Mouse (Mus musculus) limb, embryonic 11.5 days (tissue): ENCODE data around the gene Ptprn2. TPM values are rescaled to one million over a fixed set of nuclear protein-coding genes. Genes with fewer than 3 reads are reported as not detected.

ENCODE experiments used
- ATAC-seq: fragments of 200-750 bp; cut with Nextera tagmentation; 2 replicates; pipeline ENCODE4 v1.8.0; 2017; ENCODE audit warnings: low read depth; ENCODE audit not compliant: insufficient number of reproducible peaks, low FRiP score, low TSS enrichment
- DNase-seq: peaks from one replicate; pipeline ENCODE4 v3.0.0-alpha.2; 2015; ENCODE audit warnings: low spot score
- H3K27ac ChIP-seq: fragments of 300-500 bp; sonication (generic); replicated peaks from 2 replicates; pipeline ENCODE4 v1.5.1; 2014; ENCODE audit warnings: low read depth, mild to moderate bottlenecking, low read length
- H3K27me3 ChIP-seq: fragments of 300-500 bp; sonication (generic); 2 replicates; pipeline ENCODE4 v1.6.1; 2014; ENCODE audit warnings: mild to moderate bottlenecking, low read length, mixed read lengths; ENCODE audit not compliant: control insufficient read depth, insufficient read depth
- H3K36me3 ChIP-seq: fragments of 300-500 bp; sonication (generic); 2 replicates; pipeline ENCODE4 v1.6.1; 2014; ENCODE audit warnings: mild to moderate bottlenecking, low read length, moderate library complexity, mixed read lengths; ENCODE audit not compliant: control insufficient read depth, insufficient read depth
- H3K4me1 ChIP-seq: fragments of 300-500 bp; sonication (generic); 2 replicates; pipeline ENCODE4 v1.6.1; 2014; ENCODE audit warnings: low read length, mixed read lengths; ENCODE audit not compliant: control insufficient read depth, insufficient read depth
- H3K4me2 ChIP-seq: fragments of 300-500 bp; sonication (generic); 2 replicates; pipeline ENCODE4 v1.6.1; 2014; ENCODE audit warnings: low read depth, mild to moderate bottlenecking, moderate library complexity; ENCODE audit not compliant: severe bottlenecking
- H3K4me3 ChIP-seq: fragments of 300-500 bp; sonication (generic); 2 replicates; pipeline ENCODE4 v1.5.1; 2014; ENCODE audit warnings: low read depth, low read length
- H3K9ac ChIP-seq: fragments of 300-500 bp; sonication (generic); 2 replicates; pipeline ENCODE4 v1.6.1; 2014; ENCODE audit warnings: mild to moderate bottlenecking, low read length
- H3K9me3 ChIP-seq: fragments of 300-500 bp; sonication (generic); 2 replicates; pipeline ENCODE4 v1.6.1; 2016; ENCODE audit warnings: low read length; ENCODE audit not compliant: control insufficient read depth
- WGBS: fragments of 180-500 bp; shearing (Covaris S2); extraction: QIAGEN DNeasy Blood & Tissue Kit; methylation state at CpG from one replicate; pipeline ENCODE4 v1.1.7; 2014; 5-methylcytosine and 5-hydroxymethylcytosine counted together
- polyA plus RNA-seq: library from polyadenylated mRNA; unstranded; fragments of >200 nt; fragmentation: Nextera tagmentation; extraction: Ambion mirVana; gene quantifications from 2 replicates; pipeline ENCODE4 v1.2.1, GENCODE M21; 2014

Ptprn2 gene
- polyA plus RNA-seq, 1 experiment from 2014 or later: not detected

DNA sequence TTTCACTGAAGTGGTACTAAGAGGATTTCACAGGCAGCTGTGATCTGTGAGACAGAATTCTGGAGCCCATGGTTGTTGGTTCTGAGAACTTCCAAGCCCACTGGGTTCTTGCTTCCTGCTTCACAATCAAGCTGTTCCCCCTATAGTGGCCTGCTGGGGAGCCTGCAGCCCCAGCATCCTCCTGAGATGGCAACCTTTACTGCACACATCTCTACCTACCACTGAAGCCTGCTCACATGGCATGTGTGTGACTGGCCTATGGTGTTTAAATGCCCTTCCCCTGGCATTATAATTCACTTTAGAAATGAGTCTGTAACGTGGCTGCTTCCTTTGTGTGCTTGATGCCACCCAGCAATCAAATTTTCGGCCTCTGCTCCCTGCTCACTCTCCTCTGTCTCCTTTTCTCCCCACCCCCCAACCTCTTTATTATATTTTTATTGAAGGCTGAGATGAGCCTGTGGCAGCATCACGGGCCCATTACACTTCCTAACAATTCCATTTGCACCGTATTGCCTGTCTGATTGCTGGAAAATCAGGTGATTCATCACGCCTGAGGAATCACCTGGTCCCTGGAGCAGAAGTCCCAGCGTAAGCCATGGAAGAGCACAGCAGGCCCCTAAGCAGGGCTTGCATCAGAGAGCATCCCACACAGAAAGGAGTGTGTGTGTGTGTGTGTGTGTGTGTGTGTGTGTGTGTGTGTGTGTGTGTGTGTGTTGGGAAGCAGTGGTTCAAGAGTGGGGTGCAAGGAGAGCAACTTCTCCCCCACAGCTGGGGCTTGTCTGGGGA is 402.2 kb downstream of the Ptprn2 start:
- ATAC-seq: no peak

DNA sequence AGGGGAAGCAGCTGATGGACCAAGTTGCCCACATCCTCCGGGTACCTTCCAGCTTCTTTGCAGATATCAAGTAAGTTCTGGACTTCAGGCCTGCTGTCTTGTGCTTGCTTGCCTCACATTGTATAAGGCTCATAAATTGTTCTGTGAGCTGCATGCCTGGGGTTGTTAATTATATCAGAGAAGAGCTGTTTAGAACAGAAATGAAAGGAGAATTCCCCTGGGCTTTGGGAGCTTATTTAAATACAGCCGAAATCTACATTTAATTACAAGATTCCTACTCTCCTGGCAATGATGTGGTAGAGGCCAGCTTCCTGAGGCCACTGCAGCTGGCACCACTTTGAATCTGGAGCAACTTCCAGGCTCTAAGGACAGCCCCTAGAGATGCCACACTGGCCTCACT is 403.3 kb downstream of the Ptprn2 start:
- Histone ChIP-seq H3K9me3 (no peaks in the 10 kb centered on the region), H3K4me2 (no peak overlapping the region), H3K4me1 (no peaks in the 10 kb centered on the region), H3K9ac (no peak overlapping the region), H3K4me3 (no peak overlapping the region), H3K27ac (no peak overlapping the region), H3K36me3 (no peaks in the 10 kb centered on the region), H3K27me3 (no peaks in the 10 kb centered on the region)
- DNase-seq: no peak
- 86% methylated on average over 2 of the region's 2 CpGs for WGBS
- no peak for ATAC-seq

More for the DNA sequence above, 402.2 kb downstream of the Ptprn2 start:
- Histone ChIP-seq H3K4me3 (no peak overlapping the region), H3K4me1 (no peaks in the 10 kb centered on the region), H3K36me3 (no peaks in the 10 kb centered on the region), H3K27me3 (no peaks in the 10 kb centered on the region), H3K9me3 (no peaks in the 10 kb centered on the region), H3K27ac (no peak overlapping the region), H3K4me2 (no peak overlapping the region), H3K9ac (no peak overlapping the region)
- DNase-seq: no peak
- 74% methylated on average over 6 of the region's 6 CpGs for WGBS

DNA sequence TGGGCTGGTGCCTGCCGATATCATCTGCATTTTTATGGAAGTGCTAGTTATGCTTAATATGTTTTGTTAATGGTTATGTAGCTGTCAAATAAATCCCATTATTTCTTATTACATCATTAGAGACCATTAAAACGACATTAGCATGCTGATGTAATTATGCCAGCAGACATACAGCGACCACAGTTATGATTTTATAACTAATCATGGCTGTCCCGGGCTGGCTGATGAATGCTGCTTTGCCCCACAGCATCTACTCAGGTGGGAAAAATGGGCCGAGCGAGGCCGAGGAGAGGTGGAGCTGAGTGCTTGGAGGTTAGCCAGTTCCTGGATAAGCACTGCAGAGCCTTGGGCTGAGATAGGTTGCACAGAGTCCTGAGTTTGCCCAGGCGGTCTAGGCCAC is 407.1 kb downstream of the Ptprn2 start:
- no peaks in the 10 kb centered on the region for H3K36me3 ChIP-seq
- no peak overlapping the region for H3K4me2 ChIP-seq
- no peak overlapping the region for H3K4me3 ChIP-seq
- WGBS: 88% methylated on average over 8 of the region's 8 CpGs
- no peak overlapping the region for H3K9ac ChIP-seq
- ATAC-seq (no peak), DNase-seq (no peak)
- no peaks in the 10 kb centered on the region for H3K27me3 ChIP-seq
- no peaks in the 10 kb centered on the region for H3K4me1 ChIP-seq
- no peaks in the 10 kb centered on the region for H3K9me3 ChIP-seq
- no peak overlapping the region for H3K27ac ChIP-seq

DNA sequence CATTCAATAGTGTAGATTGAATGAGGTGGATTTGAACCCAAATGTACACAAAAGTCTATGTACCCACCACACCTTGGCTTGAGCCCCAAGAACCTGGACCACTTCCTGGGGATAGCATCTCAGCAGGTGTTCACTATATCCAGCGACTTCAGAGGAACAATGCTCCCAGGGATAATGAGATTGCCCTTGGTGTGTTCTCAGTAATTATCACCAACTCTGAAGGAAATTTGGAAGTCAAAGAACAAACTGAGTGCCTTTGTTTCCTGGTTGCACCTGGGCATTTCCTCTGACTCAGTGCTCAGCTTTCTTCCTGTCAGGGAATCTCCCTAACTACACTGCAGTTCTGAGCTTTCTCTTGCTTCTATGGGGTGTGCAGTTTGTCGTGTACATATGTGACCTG is 411.1 kb downstream of the Ptprn2 start:
- H3K4me3 ChIP-seq: no peak overlapping the region
- 52% methylated on average over 2 of the region's 2 CpGs for WGBS
- no peak for DNase-seq
- no peaks in the 10 kb centered on the region for H3K27me3 ChIP-seq
- H3K9me3 ChIP-seq: no peaks in the 10 kb centered on the region
- no peaks in the 10 kb centered on the region for H3K36me3 ChIP-seq
- no peak overlapping the region for H3K27ac ChIP-seq
- H3K4me1 ChIP-seq: no peaks in the 10 kb centered on the region
- ATAC-seq: no peak
- no peak overlapping the region for H3K4me2 ChIP-seq
- no peak overlapping the region for H3K9ac ChIP-seq

DNA sequence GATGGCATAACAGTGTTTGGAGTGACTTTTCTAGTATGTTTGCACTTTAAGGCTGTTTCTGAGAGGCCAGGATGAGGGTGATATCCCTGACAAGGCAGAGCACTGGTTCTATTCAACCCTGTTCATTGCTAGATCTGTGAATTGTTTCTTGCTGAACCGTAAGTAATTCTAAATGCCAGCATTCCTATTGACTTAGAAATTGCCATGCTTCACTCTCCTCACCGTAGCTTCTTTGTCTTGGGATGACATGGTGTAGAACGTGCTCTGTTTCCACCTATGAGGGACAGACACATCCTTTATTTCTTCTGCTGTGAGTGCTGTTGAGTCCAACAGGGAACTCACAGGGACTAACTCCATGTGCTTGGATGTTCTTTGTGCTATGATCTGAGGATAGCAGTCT is 416.3 kb downstream of the Ptprn2 start:
- WGBS: 86% methylated on average over 3 of the region's 3 CpGs
- Histone ChIP-seq H3K4me3 (no peak overlapping the region), H3K27ac (no peak overlapping the region), H3K9me3 (no peaks in the 10 kb centered on the region), H3K4me1 (no peaks in the 10 kb centered on the region), H3K27me3 (no peaks in the 10 kb centered on the region), H3K4me2 (no peak overlapping the region), H3K36me3 (no peaks in the 10 kb centered on the region), H3K9ac (no peak overlapping the region)
- ATAC-seq (no peak), DNase-seq (no peak)

GRCm38 (mm10) chr12:116907424-116907823 is 421.9 kb downstream of the Ptprn2 start:
- 48% methylated on average over 1 of the region's 1 CpGs for WGBS
- H3K4me2 ChIP-seq: no peak overlapping the region
- no peaks in the 10 kb centered on the region for H3K36me3 ChIP-seq
- no peaks in the 10 kb centered on the region for H3K9me3 ChIP-seq
- no peak overlapping the region for H3K27ac ChIP-seq
- H3K27me3 ChIP-seq: no peaks in the 10 kb centered on the region
- H3K4me1 ChIP-seq: no peaks in the 10 kb centered on the region
- H3K9ac ChIP-seq: no peak overlapping the region
- no peak overlapping the region for H3K4me3 ChIP-seq
- no peak for DNase-seq
- ATAC-seq: no peak

- Histone ChIP-seq H3K36me3 (no peaks in the 10 kb centered on the region), H3K4me3 (no peak overlapping the region), H3K4me2 (no peak overlapping the region), H3K9ac (no peak overlapping the region), H3K27me3 (no peaks in the 10 kb centered on the region), H3K9me3 (no peaks in the 10 kb centered on the region), H3K4me1 (no peaks in the 10 kb centered on the region), H3K27ac (no peak overlapping the region)
- 88% methylated on average over 2 of the region's 2 CpGs for WGBS
- ATAC-seq (no peak), DNase-seq (no peak)
These were observed 423.1 kb downstream of the Ptprn2 start for GRCm38 (mm10) chr12:116908668-116909067.

GRCm38 (mm10) chr12:116916776-116917175 is 431.3 kb downstream of the Ptprn2 start:
- DNase-seq (no peak), ATAC-seq (no peak)
- H3K27ac ChIP-seq: no peak overlapping the region
- H3K36me3 ChIP-seq: no peaks in the 10 kb centered on the region
- H3K9ac ChIP-seq: no peak overlapping the region
- H3K4me3 ChIP-seq: no peak overlapping the region
- 79% methylated on average over 5 of the region's 5 CpGs for WGBS
- no peaks in the 10 kb centered on the region for H3K4me1 ChIP-seq
- H3K27me3 ChIP-seq: no peaks in the 10 kb centered on the region
- H3K9me3 ChIP-seq: no peaks in the 10 kb centered on the region
- no peak overlapping the region for H3K4me2 ChIP-seq

DNA sequence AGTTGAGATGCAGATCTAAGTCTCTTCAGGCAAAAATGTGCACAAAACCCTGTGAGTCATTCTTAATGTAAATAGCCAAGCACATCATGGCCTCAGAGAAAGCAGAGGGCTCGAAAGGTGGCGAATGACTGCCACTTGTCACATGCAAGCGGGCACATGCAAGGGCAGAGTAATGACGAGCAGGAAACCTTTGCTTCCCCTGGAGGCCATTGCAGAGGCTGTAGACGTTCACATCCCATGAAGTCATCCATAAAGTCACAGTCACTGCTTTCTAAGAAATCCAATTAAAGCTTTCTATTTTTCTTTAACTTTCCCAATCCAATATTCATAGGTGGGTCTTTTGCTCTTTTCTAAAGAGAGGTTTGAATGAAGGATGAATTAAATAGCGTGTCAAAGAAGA is 433.7 kb downstream of the Ptprn2 start:
- Histone ChIP-seq H3K36me3 (no peaks in the 10 kb centered on the region), H3K4me1 (no peaks in the 10 kb centered on the region), H3K27ac (no peak overlapping the region), H3K9me3 (no peaks in the 10 kb centered on the region), H3K9ac (no peak overlapping the region), H3K4me3 (no peak overlapping the region), H3K4me2 (no peak overlapping the region), H3K27me3 (no peaks in the 10 kb centered on the region)
- DNase-seq (no peak), ATAC-seq (no peak)
- 80% methylated on average over 6 of the region's 6 CpGs for WGBS
